Mouse (Mus musculus): ENCODE results near the gene Gorasp1.

GRCm38 (mm10) chr9:119970763-119971656, 33.6 kb upstream of the Gorasp1 start:
- TF ChIP-seq GATA1 (IDR thresholded peaks at IDR 0.05; ENCODE audit: low read length) = no peak
- TF ChIP-seq TAL1 (IDR thresholded peaks at IDR 0.05; ENCODE audit: low read length) = no peak

Measured in erythroblast, embryonic 14.5 days (primary cell).